Mouse (Mus musculus) heart, embryonic 10.5 days (tissue): ENCODE measurements around the gene Scml4. TPM values are rescaled to one million over a fixed set of nuclear protein-coding genes. Genes with fewer than 3 reads are reported as not detected.

Experiments
- DNase-seq: peaks from one replicate; pipeline ENCODE4 v3.0.0-alpha.2; 2017; ENCODE audit warnings: low spot score
- H3K27ac ChIP-seq: fragments of 300-500 bp; sonication (generic); 2 replicates; pipeline ENCODE4 v1.5.1; 2016; ENCODE audit warnings: mild to moderate bottlenecking
- H3K27me3 ChIP-seq: fragments of 300-500 bp; sonication (generic); 2 replicates; pipeline ENCODE4 v1.6.1; 2016; ENCODE audit warnings: mild to moderate bottlenecking; ENCODE audit not compliant: poor library complexity, insufficient read depth, severe bottlenecking
- H3K36me3 ChIP-seq: fragments of 300-500 bp; sonication (generic); 2 replicates; pipeline ENCODE4 v1.6.1; 2016; ENCODE audit warnings: mild to moderate bottlenecking, moderate library complexity
- H3K4me1 ChIP-seq: fragments of 300-500 bp; sonication (generic); 2 replicates; pipeline ENCODE4 v1.6.1; 2016; ENCODE audit warnings: mild to moderate bottlenecking
- H3K4me3 ChIP-seq: fragments of 300-500 bp; sonication (generic); 2 replicates; pipeline ENCODE4 v1.5.1; 2016; ENCODE audit warnings: mild to moderate bottlenecking, moderate library complexity
- H3K9me3 ChIP-seq: fragments of 300-500 bp; sonication (generic); 2 replicates; pipeline ENCODE4 v1.6.1; 2016; ENCODE audit warnings: mild to moderate bottlenecking, moderate library complexity
- WGBS: fragments of 180-500 bp; shearing (Covaris S2); methylation state at CpG from one replicate; pipeline ENCODE4 v1.1.7; 2016; 5-methylcytosine and 5-hydroxymethylcytosine counted together
- polyA plus RNA-seq: library from polyadenylated mRNA; unstranded; fragments of >200 nt; fragmentation: Nextera tagmentation; extraction: Ambion mirVana; gene quantifications from 2 replicates; pipeline ENCODE4 v1.2.1, GENCODE M21; 2016

The Scml4 gene
- polyA plus RNA-seq, 1 experiment from 2014 or later = 1.0 TPM

DNA sequence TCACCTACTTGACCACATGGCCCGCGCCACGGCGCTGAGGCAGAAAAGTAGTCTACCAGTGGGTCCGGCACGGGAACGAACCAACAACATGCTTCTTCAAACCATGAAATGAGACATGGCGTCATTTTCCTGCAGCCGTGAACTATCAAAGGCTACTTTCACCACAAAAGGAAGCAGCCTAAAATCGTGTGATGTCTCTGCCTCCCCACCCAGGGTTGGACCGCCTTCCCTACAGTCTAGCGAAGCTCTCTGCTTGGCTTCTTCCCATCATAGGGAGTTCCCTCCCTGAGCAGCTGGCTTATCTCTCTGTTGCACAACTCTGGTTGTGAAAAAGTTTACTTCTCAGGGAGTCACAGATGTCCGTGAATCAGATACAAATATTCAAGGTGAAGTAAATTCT lies 102.5 kb downstream of the Scml4 start:
- Histone ChIP-seq H3K36me3 (no peaks in the 10 kb centered on the region), H3K4me1 (peaks cover 9% of the 10 kb centered on the region; the same call in 1 of the 2 replicates), H3K27ac (no peak overlapping the region), H3K27me3 (0 out of 2 replicates have a peak, but pooled peaks cover 3% of the 10 kb centered on the region), H3K4me3 (no peak overlapping the region), H3K9me3 (no peaks in the 10 kb centered on the region)
- WGBS = 87% methylated on average over 13 of the region's 13 CpGs
- DNase-seq = no peak

DNA sequence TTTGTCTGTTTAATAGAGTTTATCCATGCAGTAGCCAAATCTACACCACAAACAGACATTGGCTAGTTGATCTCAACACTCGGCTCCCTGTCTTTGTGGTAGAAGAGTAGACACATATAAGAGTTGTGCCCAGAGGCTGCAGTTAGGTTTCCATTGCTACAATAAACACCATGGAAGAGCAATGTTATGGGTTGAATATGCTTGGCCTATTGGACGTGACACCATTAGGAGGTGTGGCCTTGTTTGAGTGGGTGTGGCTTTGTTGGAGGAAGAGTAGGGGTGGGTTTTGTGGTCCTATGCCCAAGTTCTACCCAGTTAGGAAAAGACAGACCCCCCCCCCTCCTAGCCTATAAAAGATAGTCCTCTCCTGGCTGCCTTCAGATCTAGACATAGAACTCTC lies 102.9 kb downstream of the Scml4 start:
- Histone ChIP-seq H3K9me3 (no peaks in the 10 kb centered on the region), H3K27ac (no peak overlapping the region), H3K4me1 (peaks cover 9% of the 10 kb centered on the region; the same call in 1 of the 2 replicates), H3K4me3 (no peak overlapping the region), H3K27me3 (0 out of 2 replicates have a peak, but pooled peaks cover 3% of the 10 kb centered on the region), H3K36me3 (no peaks in the 10 kb centered on the region)
- DNase-seq = no peak
- 96% methylated on average over 2 of the region's 2 CpGs for WGBS

DNA sequence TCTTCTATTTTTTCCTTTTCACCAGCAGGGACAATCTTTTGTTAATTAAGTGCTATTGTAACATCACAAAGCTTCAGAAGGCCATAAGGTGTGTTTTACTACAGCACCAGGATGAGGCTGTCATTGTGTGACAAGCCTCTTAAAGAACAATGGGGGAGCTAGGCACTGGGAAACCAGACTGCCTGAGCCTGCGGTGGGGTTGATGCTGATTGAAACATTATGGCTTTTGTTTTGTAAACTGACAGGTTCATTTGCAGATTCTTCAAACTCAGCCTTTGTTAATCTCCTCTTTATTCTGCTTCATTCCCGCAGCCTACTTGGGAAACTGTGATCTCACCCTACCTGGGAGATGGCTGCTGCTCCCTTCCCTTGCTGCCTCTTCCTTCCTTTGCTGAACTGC lies 108.2 kb downstream of the Scml4 start:
- no peak overlapping the region for H3K4me3 ChIP-seq
- H3K4me1 ChIP-seq = 0 out of 2 replicates have a peak, but pooled peaks cover 4% of the 10 kb centered on the region
- no peak overlapping the region for H3K27ac ChIP-seq
- no peaks in the 10 kb centered on the region for H3K9me3 ChIP-seq
- DNase-seq = no peak
- no peaks in the 10 kb centered on the region for H3K36me3 ChIP-seq
- 17% methylated on average over 2 of the region's 2 CpGs for WGBS
- H3K27me3 ChIP-seq = peaks cover 13% of the 10 kb centered on the region; the same call in 1 of the 2 replicates

DNA sequence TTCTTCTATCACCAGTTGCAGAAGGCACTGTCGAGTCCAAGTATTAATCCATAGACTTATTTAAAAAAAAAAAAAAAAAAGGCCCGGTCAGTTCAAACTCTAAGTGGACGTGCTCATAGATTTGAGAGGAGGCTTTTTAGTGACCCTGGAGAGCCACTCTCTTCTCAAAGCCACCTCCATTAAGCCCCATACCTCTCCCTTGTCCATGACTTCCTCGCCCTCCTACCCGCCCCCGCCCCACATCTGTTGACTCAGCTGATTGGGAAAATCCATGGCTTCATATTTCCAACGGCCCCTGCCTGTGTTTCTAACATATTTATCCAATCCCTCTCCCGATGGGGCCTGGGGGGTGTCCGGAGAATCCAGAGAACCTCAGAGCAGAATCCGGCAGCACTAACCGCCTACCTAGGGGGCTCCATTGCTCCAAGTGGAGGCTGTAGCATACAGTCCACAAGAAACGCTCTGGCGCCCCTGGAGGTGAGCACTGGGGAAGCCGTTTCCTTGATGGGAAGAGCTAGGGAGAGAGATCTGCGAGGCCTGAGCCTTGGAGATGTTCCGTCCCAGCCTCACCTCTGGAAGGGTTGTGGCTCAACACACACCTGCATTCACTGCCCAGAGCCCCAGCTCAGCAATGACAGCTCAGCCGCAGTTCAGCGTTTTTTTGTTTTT lies 112.5 kb downstream of the Scml4 start:
- peak; percentile 86 for DNase-seq
- Histone ChIP-seq H3K9me3 (no peaks in the 10 kb centered on the region), H3K27me3 (peaks cover 21% of the 10 kb centered on the region; the same call in 1 of the 2 replicates), H3K27ac (no peak overlapping the region), H3K36me3 (no peaks in the 10 kb centered on the region), H3K4me1 (0 out of 2 replicates have a peak, but pooled peaks cover 8% of the 10 kb centered on the region), H3K4me3 (peak overlapping the region; percentile 40; the same call in 1 of the 2 replicates)
- 19% methylated on average over 18 of the region's 18 CpGs for WGBS

DNA sequence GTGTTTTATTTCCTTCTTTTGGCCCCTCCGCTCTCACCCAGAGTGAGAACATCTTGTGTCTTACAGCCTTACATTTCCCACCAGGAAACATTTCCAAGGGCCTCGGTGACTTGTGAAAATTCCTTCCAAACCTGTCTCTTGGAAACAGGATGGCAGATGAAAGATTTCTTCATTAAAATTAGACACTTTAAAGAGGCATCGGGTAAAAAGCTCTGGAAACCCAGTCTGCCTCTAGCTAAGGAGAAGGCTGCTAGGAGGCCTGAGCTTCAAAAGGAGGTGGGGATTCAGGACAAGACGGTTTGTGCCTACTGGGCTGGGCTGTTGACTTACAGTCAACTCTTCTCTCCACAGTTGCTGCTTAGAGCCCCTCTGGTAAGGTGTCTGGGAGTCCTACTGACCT lies 113.4 kb downstream of the Scml4 start:
- Histone ChIP-seq H3K27ac (no peak overlapping the region), H3K9me3 (no peaks in the 10 kb centered on the region), H3K27me3 (peaks cover 23% of the 10 kb centered on the region; the same call in 1 of the 2 replicates), H3K4me1 (0 out of 2 replicates have a peak, but pooled peaks cover 8% of the 10 kb centered on the region), H3K36me3 (no peaks in the 10 kb centered on the region), H3K4me3 (no peak overlapping the region)
- WGBS = 60% methylated on average over 4 of the region's 4 CpGs
- no peak for DNase-seq

DNA sequence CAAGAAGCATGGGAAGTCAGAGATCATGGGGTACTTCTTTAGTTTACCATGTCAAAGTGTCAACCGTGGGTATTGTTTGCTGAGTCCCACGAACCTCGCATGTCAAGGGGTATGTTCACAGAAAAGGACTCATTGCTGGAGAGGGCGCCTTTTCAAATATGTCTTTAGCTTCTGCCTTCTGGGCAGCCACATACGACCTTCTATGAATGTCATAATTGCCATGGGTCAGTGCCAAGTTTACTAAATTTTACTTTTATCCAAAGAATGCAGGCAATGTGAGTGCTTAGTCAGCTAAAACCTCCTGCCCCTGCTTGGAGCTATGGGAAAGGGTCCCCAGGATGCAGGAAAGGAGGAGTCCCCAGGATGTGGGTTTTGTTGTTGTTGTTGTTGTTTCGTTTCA lies 116.4 kb downstream of the Scml4 start:
- DNase-seq = no peak
- 0 out of 2 replicates have a peak, but pooled peaks cover 8% of the 10 kb centered on the region for H3K4me1 ChIP-seq
- 83% methylated on average over 6 of the region's 6 CpGs for WGBS

DNA sequence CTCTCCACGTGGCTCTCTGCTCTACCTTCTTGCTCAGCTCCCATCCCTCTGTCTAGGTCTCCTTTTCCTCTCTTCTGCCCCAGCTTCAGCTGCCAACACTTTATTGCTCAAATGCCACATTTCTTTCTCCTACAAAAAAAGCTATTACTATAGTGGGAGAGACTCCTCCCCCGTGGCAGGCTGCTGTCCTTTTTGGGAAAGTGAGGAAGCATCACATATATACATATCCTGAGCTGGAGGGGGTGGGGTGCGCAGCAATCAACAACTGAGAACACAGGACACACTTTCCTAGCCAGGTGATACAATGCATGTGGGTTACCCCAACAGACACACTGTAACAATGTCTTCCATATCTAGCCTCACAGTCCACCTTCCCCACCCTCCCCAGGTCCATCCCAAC lies 118.2 kb downstream of the Scml4 start:
- Histone ChIP-seq H3K4me3 (no peak overlapping the region), H3K36me3 (no peaks in the 10 kb centered on the region), H3K27me3 (peaks cover 13% of the 10 kb centered on the region; the same call in 1 of the 2 replicates), H3K27ac (no peak overlapping the region), H3K9me3 (no peaks in the 10 kb centered on the region), H3K4me1 (0 out of 2 replicates have a peak, but pooled peaks cover 4% of the 10 kb centered on the region)
- DNase-seq = no peak
- 58% methylated on average over 3 of the region's 3 CpGs for WGBS

More for the DNA sequence above, 116.4 kb downstream of the Scml4 start:
- H3K36me3 ChIP-seq = no peaks in the 10 kb centered on the region
- no peak overlapping the region for H3K27ac ChIP-seq
- H3K9me3 ChIP-seq = no peaks in the 10 kb centered on the region
- no peak overlapping the region for H3K4me3 ChIP-seq
- peaks cover 13% of the 10 kb centered on the region; the same call in 1 of the 2 replicates for H3K27me3 ChIP-seq

DNA sequence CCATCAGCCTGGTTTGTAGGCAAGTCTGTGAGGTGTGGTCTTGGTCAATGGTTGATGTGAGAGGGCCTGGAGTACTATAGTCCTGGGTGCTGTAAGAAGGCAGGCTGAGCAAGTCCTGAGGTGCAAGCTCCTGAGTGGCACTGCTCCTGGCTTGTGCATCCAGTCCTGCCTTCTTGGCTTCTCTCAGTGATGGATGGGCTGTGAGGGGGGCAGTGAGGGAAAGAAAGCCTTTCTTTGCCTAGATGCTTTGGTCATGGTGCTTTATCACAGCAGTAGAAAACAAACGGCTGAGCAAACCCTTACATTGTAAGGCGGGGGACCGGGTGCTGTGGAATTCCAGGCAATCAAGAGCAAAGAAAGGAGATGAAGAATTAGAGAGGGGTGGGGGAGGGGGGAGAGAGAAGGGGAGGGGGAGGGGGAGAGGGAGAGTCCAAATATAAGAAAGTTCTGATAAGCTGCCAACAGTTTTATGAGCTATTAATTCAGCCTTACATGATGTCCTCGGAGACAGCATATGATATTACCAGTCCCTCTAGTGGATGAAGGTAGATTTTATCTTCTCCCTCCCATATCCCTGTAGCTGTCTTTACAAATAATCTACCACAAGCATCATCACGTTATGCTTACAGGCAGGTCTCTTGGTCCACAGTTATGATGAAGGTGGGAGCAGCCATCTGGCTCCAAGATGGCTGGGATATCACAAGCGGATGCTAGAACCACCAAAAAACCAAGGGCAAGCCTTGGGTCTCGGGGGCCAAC lies 121.0 kb downstream of the Scml4 start:
- no peak overlapping the region for H3K4me3 ChIP-seq
- H3K27ac ChIP-seq = no peak overlapping the region
- H3K36me3 ChIP-seq = no peaks in the 10 kb centered on the region
- no peak for DNase-seq
- peaks cover 5% of the 10 kb centered on the region; the same call in 1 of the 2 replicates for H3K27me3 ChIP-seq
- no peaks in the 10 kb centered on the region for H3K4me1 ChIP-seq
- no peaks in the 10 kb centered on the region for H3K9me3 ChIP-seq
- 65% methylated on average over 7 of the region's 7 CpGs for WGBS

DNA sequence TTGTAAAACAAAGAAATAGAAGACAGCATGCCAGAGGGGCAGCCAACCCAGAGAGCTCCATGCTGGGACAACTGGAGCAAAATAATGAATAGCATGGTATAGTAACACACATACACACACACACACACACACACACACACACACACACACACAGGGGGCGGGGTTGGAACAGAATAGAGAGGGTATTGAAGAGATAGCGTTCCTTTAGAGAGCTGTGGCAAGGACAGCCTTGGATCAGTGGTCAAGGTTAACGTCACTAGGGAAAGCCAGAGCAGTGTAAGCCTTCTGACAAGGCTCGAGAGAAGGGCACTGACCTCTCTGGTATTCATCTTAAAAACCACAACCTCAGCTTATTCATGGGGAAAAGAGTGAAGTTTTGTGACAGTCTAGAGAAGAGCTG lies 124.7 kb downstream of the Scml4 start:
- 79% methylated on average over 4 of the region's 4 CpGs for WGBS
- Histone ChIP-seq H3K36me3 (no peaks in the 10 kb centered on the region), H3K27ac (no peak overlapping the region), H3K4me1 (0 out of 2 replicates have a peak, but pooled peaks cover 8% of the 10 kb centered on the region), H3K4me3 (no peak overlapping the region), H3K27me3 (no peaks in the 10 kb centered on the region), H3K9me3 (no peaks in the 10 kb centered on the region)
- no peak for DNase-seq

DNA sequence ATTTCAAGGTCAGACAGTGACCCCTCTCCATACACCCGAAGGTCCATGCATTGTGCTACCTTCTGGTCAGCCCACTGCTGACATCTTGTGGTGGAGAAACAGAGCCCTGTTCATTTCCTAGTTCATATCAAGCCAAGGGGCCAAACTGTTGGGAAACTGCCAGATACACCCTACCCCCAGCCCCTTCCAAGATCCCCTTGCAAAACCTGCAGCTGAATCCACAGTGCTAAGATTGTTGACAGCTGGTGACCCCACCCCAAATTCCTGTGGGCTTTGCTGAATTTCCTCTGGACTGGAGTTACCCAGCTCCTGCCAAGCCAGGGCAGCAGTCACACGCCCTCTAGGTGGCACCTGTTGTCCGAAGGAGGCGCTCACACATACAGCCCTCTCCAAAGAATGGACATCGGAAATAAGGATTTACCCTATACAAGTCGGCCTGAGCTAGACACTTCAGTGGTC lies 127.5 kb downstream of the Scml4 start:
- no peak overlapping the region for H3K27ac ChIP-seq
- H3K9me3 ChIP-seq = no peaks in the 10 kb centered on the region
- peaks cover 15% of the 10 kb centered on the region for H3K27me3 ChIP-seq
- 16% methylated on average over 6 of the region's 6 CpGs for WGBS
- H3K4me1 ChIP-seq = 0 out of 2 replicates have a peak, but pooled peaks cover 8% of the 10 kb centered on the region
- H3K36me3 ChIP-seq = no peaks in the 10 kb centered on the region
- DNase-seq = no peak
- no peak overlapping the region for H3K4me3 ChIP-seq

DNA sequence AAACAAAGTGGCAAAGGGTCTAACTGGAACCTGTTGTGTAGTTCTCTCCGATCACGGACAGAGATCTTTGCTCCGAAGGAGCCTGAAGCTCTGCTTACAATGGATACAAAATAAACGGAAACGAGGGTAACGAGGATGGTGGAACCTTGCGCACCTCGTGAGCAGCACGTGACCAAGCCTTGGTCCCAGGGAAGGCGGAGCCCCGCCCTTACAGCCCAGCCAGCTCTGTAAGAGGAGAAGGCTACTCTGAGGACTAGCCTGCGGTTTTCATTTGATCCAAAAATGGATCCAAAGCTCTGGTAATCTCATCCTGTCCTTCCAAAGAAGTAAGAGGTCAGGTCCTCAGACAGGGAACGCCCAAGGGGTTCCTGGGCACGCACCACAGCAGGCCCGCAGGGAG lies 128.5 kb downstream of the Scml4 start:
- WGBS = 40% methylated on average over 15 of the region's 15 CpGs
- H3K27ac ChIP-seq = no peak overlapping the region

DNA sequence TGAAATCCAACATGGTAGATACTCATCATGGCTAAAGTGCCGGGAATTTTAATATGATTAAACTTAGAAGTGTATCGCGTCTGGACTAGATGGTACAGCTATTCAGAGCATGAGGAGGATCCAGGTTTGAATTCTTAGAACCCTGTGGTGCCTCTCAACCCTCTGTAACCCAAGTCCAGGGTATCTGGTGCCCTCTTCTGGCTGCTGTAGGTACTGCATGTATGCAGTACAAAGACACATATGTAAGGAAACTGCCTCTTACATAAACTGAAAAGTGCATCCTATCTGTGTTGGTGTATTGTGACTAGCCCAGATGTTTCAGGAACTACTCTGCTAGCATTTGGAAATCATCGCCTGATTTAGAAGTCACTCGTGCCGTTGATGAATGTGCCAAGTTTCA lies 129.7 kb downstream of the Scml4 start:
- Histone ChIP-seq H3K4me3 (no peak overlapping the region), H3K27me3 (peaks cover 34% of the 10 kb centered on the region), H3K27ac (no peak overlapping the region), H3K4me1 (peaks cover 19% of the 10 kb centered on the region), H3K36me3 (no peaks in the 10 kb centered on the region), H3K9me3 (no peaks in the 10 kb centered on the region)
- WGBS = 31% methylated on average over 6 of the region's 6 CpGs
- peak; percentile 79 for DNase-seq

More for the DNA sequence above, 128.5 kb downstream of the Scml4 start:
- DNase-seq = no peak
- H3K4me3 ChIP-seq = no peak overlapping the region
- no peaks in the 10 kb centered on the region for H3K9me3 ChIP-seq
- peaks cover 25% of the 10 kb centered on the region for H3K27me3 ChIP-seq
- no peaks in the 10 kb centered on the region for H3K36me3 ChIP-seq
- 0 out of 2 replicates have a peak, but pooled peaks cover 8% of the 10 kb centered on the region for H3K4me1 ChIP-seq

DNA sequence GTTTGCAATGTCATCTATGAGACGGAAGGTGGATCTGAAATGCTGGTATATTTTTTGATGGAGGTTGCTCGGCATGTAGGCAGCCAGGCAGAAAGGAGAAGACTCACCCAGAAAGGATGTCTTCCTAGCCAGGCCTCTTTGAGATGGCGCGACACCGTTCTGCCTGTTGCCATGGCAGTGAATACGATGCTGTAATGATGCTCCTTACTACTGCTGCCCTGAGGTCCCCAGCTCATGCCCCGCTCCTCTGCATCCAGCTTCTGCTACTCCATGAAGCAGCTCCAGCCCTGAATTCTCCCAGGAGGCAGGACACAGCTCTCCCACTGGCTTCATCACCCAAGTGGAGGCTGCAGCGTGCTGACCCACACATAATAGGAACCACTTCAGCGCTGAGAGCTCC lies 130.8 kb downstream of the Scml4 start:
- peaks cover 28% of the 10 kb centered on the region for H3K4me1 ChIP-seq
- H3K27me3 ChIP-seq = peaks cover 34% of the 10 kb centered on the region
- DNase-seq = no peak
- H3K9me3 ChIP-seq = no peaks in the 10 kb centered on the region
- H3K27ac ChIP-seq = no peak overlapping the region
- no peak overlapping the region for H3K4me3 ChIP-seq
- 73% methylated on average over 9 of the region's 9 CpGs for WGBS
- H3K36me3 ChIP-seq = no peaks in the 10 kb centered on the region
